ENCODE assay signal across 13 mouse cellular contexts in the genomic region with DNA sequence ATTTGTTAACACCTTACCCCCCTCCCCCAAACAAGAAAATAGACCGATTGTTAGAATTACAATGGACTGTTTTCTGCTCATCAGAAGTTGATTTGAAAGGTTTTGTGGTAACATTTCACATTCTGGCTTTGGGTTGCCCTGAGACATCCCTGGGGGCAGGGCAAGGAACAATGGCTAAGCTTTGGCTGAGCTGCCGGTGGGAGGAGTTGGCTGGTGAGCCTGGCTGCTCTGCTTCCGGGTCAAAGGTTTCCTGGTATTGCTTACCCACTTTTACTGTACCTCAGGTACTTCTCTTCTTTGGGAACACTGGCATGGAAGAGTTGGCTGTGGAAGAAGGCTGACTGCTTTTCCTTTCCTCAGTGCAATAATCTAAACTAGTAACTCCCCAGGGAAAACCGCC. TPM values are rescaled to one million over a fixed set of nuclear protein-coding genes. Genes with fewer than 3 reads are reported as not detected.
DNase-seq lines count a peak whose midpoint lies in the region; ATAC-seq and TF ChIP-seq lines count a peak whose summit lies in the region.
"Had no signal": no experiment of that assay in that cellular context is flagged by ENCODE, and none has a peak within 500 bp of the region (broad histone marks: within the 10 kb centered on the region; RNA-seq: fewer than 3 reads in every experiment).

No protein-coding gene starts in this region.

- peaks cover 37% of the 10 kb centered on the region for H3K4me1 ChIP-seq in forebrain, embryonic 15.5 days
- H3K4me1 ChIP-seq in forebrain, embryonic 13.5 days = peaks cover 8% of the 10 kb centered on the region
- no peaks in the 10 kb centered on the region for H3K4me1 ChIP-seq in liver, adult 2 months (ENCODE audit: control insufficient read depth, insufficient read depth, low read length)
- peaks cover 7% of the 10 kb centered on the region; the same call in 1 of the 2 replicates for H3K4me1 ChIP-seq in forebrain, embryonic 14.5 days (ENCODE audit: control insufficient read depth, insufficient read depth, low read length)

- no peak for ATAC-seq in forebrain, embryonic 15.5 days (replicated peaks)
- no peak for ATAC-seq in forebrain, embryonic 13.5 days
- no peak for ATAC-seq in inflammation-experienced regulatory T-cells, adult 6 months
- ATAC-seq in forebrain, embryonic 14.5 days = no peak
- ATAC-seq: hindbrain, embryonic 16.5 days had no signal

- peak; percentile 49 for DNase-seq in liver, adult 2 months (ENCODE audit: extremely low read depth, low read depth, low spot score)
- no peak for DNase-seq in liver
- peak; percentile 71 for DNase-seq in R1 (ENCODE audit: low read depth, low spot score)
- DNase-seq in kidney, postnatal 36 days = peak; percentile 30 to 58
- no peak for DNase-seq in forebrain, embryonic 14.5 days (ENCODE audit: low spot score)
- DNase-seq: adrenal gland, adult 8-10 months; lung, embryonic 14.5 days had no signal

- no peaks in the 10 kb centered on the region for H3K27me3 ChIP-seq in forebrain, embryonic 15.5 days
- no peaks in the 10 kb centered on the region for H3K27me3 ChIP-seq in forebrain, embryonic 13.5 days
- no peaks in the 10 kb centered on the region for H3K27me3 ChIP-seq in liver, adult 2 months (ENCODE audit: control insufficient read depth, insufficient read depth, low read length)
- no peaks in the 10 kb centered on the region for H3K27me3 ChIP-seq in forebrain, embryonic 14.5 days (replicated peaks; ENCODE audit: control insufficient read depth, insufficient read depth, low read length)
- H3K27me3 ChIP-seq: limb, embryonic 15.5 days; neural tube, embryonic 15.5 days had no signal

- no peak overlapping the region for H3K4me2 ChIP-seq in forebrain, embryonic 15.5 days (replicated peaks)
- H3K4me2 ChIP-seq in forebrain, embryonic 13.5 days = no peak overlapping the region
- H3K4me2 ChIP-seq in forebrain, embryonic 14.5 days (ENCODE audit: low read length) = no peak overlapping the region
- H3K4me2 ChIP-seq: limb, embryonic 15.5 days; lung, embryonic 14.5 days; neural tube, embryonic 15.5 days had no signal

- no peak for TF ChIP-seq POLR2A in liver, adult 2 months (IDR thresholded peaks at IDR 0.05; ENCODE audit: extremely low read depth, insufficient read depth, low read length)

- H3K9ac ChIP-seq in forebrain, embryonic 15.5 days (replicated peaks) = no peak overlapping the region
- no peak overlapping the region for H3K9ac ChIP-seq in forebrain, embryonic 13.5 days
- H3K9ac ChIP-seq in liver, adult 2 months (ENCODE audit: low read depth, low read length) = no peak overlapping the region
- no peak overlapping the region for H3K9ac ChIP-seq in forebrain, embryonic 14.5 days (ENCODE audit: low read length)
- H3K9ac ChIP-seq: limb, embryonic 15.5 days; lung, embryonic 14.5 days; neural tube, embryonic 15.5 days had no signal

- H3K36me3 ChIP-seq in forebrain, embryonic 15.5 days = no peaks in the 10 kb centered on the region
- H3K36me3 ChIP-seq in forebrain, embryonic 13.5 days (ENCODE audit: poor library complexity, severe bottlenecking) = no peaks in the 10 kb centered on the region
- H3K36me3 ChIP-seq in liver, adult 2 months (ENCODE audit: control insufficient read depth, insufficient read depth, low read length) = no peaks in the 10 kb centered on the region
- no peaks in the 10 kb centered on the region for H3K36me3 ChIP-seq in forebrain, embryonic 14.5 days (ENCODE audit: control insufficient read depth, insufficient read depth, low read length)
- H3K36me3 ChIP-seq: neural tube, embryonic 15.5 days had no signal

- WGBS in forebrain, embryonic 15.5 days = 69% methylated on average over 4 of the region's 4 CpGs
- WGBS in forebrain, embryonic 13.5 days = 62% methylated on average over 4 of the region's 4 CpGs
- 55% methylated on average over 4 of the region's 4 CpGs for WGBS in liver, adult 2 months
- 70% methylated on average over 4 of the region's 4 CpGs for WGBS in forebrain, embryonic 14.5 days

- no peak overlapping the region for H3K4me3 ChIP-seq in forebrain, embryonic 15.5 days
- no peak overlapping the region for H3K4me3 ChIP-seq in forebrain, embryonic 13.5 days
- no peak overlapping the region for H3K4me3 ChIP-seq in liver, adult 2 months (ENCODE audit: insufficient read depth, low read depth, low read length)
- H3K4me3 ChIP-seq in forebrain, embryonic 14.5 days (ENCODE audit: low read depth, low read length) = no peak overlapping the region
- H3K4me3 ChIP-seq: limb, embryonic 15.5 days; neural tube, embryonic 15.5 days had no signal

- no peaks in the 10 kb centered on the region for H3K79me2 ChIP-seq in liver, adult 2 months (ENCODE audit: control insufficient read depth, insufficient read depth, low read length)

- H3K9me3 ChIP-seq in forebrain, embryonic 15.5 days = no peaks in the 10 kb centered on the region
- no peaks in the 10 kb centered on the region for H3K9me3 ChIP-seq in forebrain, embryonic 13.5 days (replicated peaks)
- no peaks in the 10 kb centered on the region for H3K9me3 ChIP-seq in forebrain, embryonic 14.5 days (replicated peaks; ENCODE audit: control insufficient read depth, low read length)
- H3K9me3 ChIP-seq: limb, embryonic 15.5 days; neural tube, embryonic 15.5 days had no signal

- TF ChIP-seq CTCF in liver, adult 2 months (IDR thresholded peaks at IDR 0.05; ENCODE audit: low read depth, low read length) = no peak

- H3K27ac ChIP-seq in forebrain, embryonic 15.5 days (replicated peaks) = peak overlapping the region; percentile 44
- no peak overlapping the region for H3K27ac ChIP-seq in forebrain, embryonic 13.5 days
- H3K27ac ChIP-seq in liver, adult 2 months (replicated peaks; ENCODE audit: insufficient read depth, low read depth, low read length) = no peak overlapping the region
- H3K27ac ChIP-seq in forebrain, embryonic 14.5 days (ENCODE audit: low read depth, low read length) = no peak overlapping the region; the same call in 1 of the 2 replicates
- H3K27ac ChIP-seq: limb, embryonic 15.5 days; neural tube, embryonic 15.5 days had no signal

RNA-seq across cellular contexts. Expression of gene Tiam2, which starts 25.3 kb away (rescaled TPM):
- 119 and 122 TPM in 2 replicates for polyA plus RNA-seq in forebrain, embryonic 15.5 days (2015; fragmentation: Nextera tagmentation; extraction: Ambion mirVana)
- 37.2 and 51.0 TPM in 2 replicates for polyA plus RNA-seq in forebrain, embryonic 13.5 days (2015; fragmentation: Nextera tagmentation; extraction: Ambion mirVana)
- total RNA-seq in liver, adult 2 months (2014; rRNA removed) = 5.0 and 5.2 TPM in 2 replicates
- polyA plus RNA-seq in liver, adult 2 months (2012; rRNA removed) = 1.4 and 2.9 TPM in 2 replicates
- 1 to 10 TPM; 1.3 to 2.1 (median 1.6) TPM for polyA plus RNA-seq in inflammation-experienced regulatory T-cells, adult 6 months (2017; shearing (Covaris generic))
- polyA plus RNA-seq in forebrain, embryonic 14.5 days (2014; fragmentation: Nextera tagmentation; extraction: Ambion mirVana) = 81.3 and 106 TPM in 2 replicates

Comparison
In these comparisons a context has a peak if more than half of its experiments do, and no peak if none do; other contexts are left out.
1. DNase-seq: peak in liver, adult 2 months (single experiment), R1 (single experiment) and kidney, postnatal 36 days (2 of 2); none in liver (single experiment) and forebrain, embryonic 14.5 days (single experiment).